Mouse (Mus musculus): ENCODE data around the gene Cdkl1. TPM values are rescaled to one million over a fixed set of nuclear protein-coding genes. Genes with fewer than 3 reads are reported as not detected.

Cdkl1 gene
- polyA plus RNA-seq, 1 experiment, result 99.0 TPM

DNA sequence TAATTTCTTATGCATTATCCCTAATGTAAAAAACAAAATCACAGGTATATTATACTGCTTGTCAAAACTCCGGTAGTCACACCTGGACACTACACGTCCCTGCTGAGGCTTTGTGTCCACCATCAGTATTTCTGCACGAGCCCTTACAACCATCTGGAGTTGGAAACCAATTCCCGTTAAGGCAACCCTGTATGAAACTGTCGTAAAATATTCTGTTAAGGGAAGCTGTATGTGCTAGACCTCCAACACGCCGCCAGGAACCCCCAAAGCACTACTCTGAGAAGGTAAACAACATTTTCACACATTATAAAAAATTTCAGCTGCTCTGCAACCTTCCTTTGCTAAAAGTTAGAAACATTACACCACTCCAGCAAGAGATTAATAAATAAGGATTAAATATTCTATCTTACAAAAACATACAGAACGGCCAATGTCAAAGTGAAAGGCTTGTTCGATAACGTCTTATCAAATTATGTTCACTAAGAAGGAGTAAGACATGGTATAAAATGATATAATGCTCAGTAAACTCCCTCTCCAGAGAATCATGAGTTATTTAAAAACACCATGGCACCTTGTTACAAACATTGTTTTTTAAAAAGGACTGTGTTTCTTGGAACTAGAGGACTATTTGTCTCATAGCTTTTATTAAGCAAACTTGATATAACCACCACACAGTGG is 13.5 kb upstream of the Cdkl1 start:
- Histone ChIP-seq H3K36me3 (ENCODE audit: control insufficient read depth, insufficient read depth, low read length) (peaks cover 4% of the 10 kb centered on the region), H3K4me3 (ENCODE audit: insufficient read depth, low read depth, low read length) (no peak overlapping the region), H3K27ac (ENCODE audit: insufficient read depth, low read depth, low read length) (no peak overlapping the region), H3K27me3 (replicated peaks; ENCODE audit: control insufficient read depth, insufficient read depth, low read length) (no peaks in the 10 kb centered on the region), H3K4me1 (ENCODE audit: control insufficient read depth, insufficient read depth, low read length) (peaks cover 7% of the 10 kb centered on the region; the same call in 1 of the 2 replicates)
- TF ChIP-seq POLR2A (IDR thresholded peaks at IDR 0.05; ENCODE audit: low read depth, low read length) (no peak), CTCF (conservative IDR thresholded peaks at IDR 0.05; ENCODE audit: insufficient read depth, insufficient read length, low read depth, low read length) (no peak)
- no peak for DNase-seq
- 91% methylated on average over 10 of the region's 10 CpGs for WGBS

- H3K4me1 ChIP-seq (ENCODE audit: control insufficient read depth, insufficient read depth, low read length), result peaks cover 6% of the 10 kb centered on the region; the same call in 1 of the 2 replicates
- WGBS, result 83% methylated on average over 6 of the region's 6 CpGs
- no peaks in the 10 kb centered on the region for H3K27me3 ChIP-seq (replicated peaks; ENCODE audit: control insufficient read depth, insufficient read depth, low read length)
- H3K4me3 ChIP-seq (ENCODE audit: insufficient read depth, low read depth, low read length), result no peak overlapping the region
- no peak overlapping the region for H3K27ac ChIP-seq (ENCODE audit: insufficient read depth, low read depth, low read length)
- H3K36me3 ChIP-seq (ENCODE audit: control insufficient read depth, insufficient read depth, low read length), result peaks cover 4% of the 10 kb centered on the region; the same call in 1 of the 2 replicates
- DNase-seq, result no peak
- TF ChIP-seq CTCF (conservative IDR thresholded peaks at IDR 0.05; ENCODE audit: insufficient read depth, insufficient read length, low read depth, low read length), result no peak
- no peak for TF ChIP-seq POLR2A (IDR thresholded peaks at IDR 0.05; ENCODE audit: low read depth, low read length)
These were observed 12.1 kb upstream of the Cdkl1 start for GRCm38 (mm10) chr12:69803196-69803595.

DNA sequence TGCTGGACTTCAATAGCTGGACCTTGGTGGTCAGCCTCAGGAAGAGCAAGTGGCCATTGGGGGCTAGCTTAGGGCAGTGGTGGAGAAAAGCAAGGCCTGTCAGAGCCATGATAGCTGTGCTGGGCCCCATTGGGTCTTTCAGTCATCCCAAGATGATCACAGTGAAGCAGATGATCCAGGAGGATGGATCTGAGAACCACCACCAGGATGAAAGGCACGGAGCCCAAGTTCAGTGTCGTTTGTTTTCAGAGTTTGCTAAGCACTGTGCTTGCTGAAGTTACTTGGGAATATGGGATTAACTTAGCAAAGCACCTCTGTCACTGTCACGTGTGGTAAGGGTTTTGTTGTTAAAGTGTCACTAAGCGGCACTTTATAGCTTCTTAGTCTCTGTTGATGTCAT is 9.5 kb upstream of the Cdkl1 start:
- DNase-seq, result no peak
- Histone ChIP-seq H3K27ac (ENCODE audit: insufficient read depth, low read depth, low read length) (no peak overlapping the region), H3K4me3 (ENCODE audit: insufficient read depth, low read depth, low read length) (no peak overlapping the region), H3K27me3 (replicated peaks; ENCODE audit: control insufficient read depth, insufficient read depth, low read length) (no peaks in the 10 kb centered on the region), H3K36me3 (ENCODE audit: control insufficient read depth, insufficient read depth, low read length) (peaks cover 4% of the 10 kb centered on the region; the same call in 1 of the 2 replicates), H3K4me1 (ENCODE audit: control insufficient read depth, insufficient read depth, low read length) (peaks cover 15% of the 10 kb centered on the region)
- 78% methylated on average over 4 of the region's 4 CpGs for WGBS
- TF ChIP-seq CTCF (conservative IDR thresholded peaks at IDR 0.05; ENCODE audit: insufficient read depth, insufficient read length, low read depth, low read length) (no peak), POLR2A (IDR thresholded peaks at IDR 0.05; ENCODE audit: low read depth, low read length) (no peak)

DNA sequence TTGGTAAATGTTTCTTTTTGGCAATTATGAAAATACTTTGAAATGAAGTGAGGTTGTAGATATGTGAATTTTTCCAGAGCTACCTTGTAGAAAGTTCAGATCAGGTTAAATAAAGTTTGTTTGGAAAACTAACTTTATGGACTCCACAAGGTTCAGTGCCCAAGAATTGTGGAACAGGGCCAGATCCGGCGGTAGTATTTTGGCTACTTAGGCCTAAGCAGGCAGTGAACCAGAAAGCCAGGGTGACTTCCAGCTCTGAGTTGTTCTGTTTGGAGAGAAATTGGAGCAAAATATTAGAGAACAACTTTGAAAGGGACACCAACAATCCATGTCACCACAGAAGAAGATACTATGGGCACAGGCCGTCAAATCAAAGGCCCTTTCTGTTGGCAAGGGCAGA is 5.2 kb upstream of the Cdkl1 start:
- 30% methylated on average over 3 of the region's 3 CpGs for WGBS
- H3K36me3 ChIP-seq (ENCODE audit: control insufficient read depth, insufficient read depth, low read length), result no peaks in the 10 kb centered on the region
- no peak overlapping the region for H3K4me3 ChIP-seq (ENCODE audit: insufficient read depth, low read depth, low read length)
- peaks cover 20% of the 10 kb centered on the region for H3K4me1 ChIP-seq (ENCODE audit: control insufficient read depth, insufficient read depth, low read length)
- H3K27me3 ChIP-seq (replicated peaks; ENCODE audit: control insufficient read depth, insufficient read depth, low read length), result no peaks in the 10 kb centered on the region
- DNase-seq, result peak; percentile 94
- TF ChIP-seq POLR2A (IDR thresholded peaks at IDR 0.05; ENCODE audit: low read depth, low read length) (no peak), CTCF (conservative IDR thresholded peaks at IDR 0.05; ENCODE audit: insufficient read depth, insufficient read length, low read depth, low read length) (no peak)
- H3K27ac ChIP-seq (ENCODE audit: insufficient read depth, low read depth, low read length), result peak overlapping the region; percentile 92

GRCm38 (mm10) chr12:69789766-69790529 is 1.1 kb downstream of the Cdkl1 start:
- no peaks in the 10 kb centered on the region for H3K36me3 ChIP-seq (ENCODE audit: control insufficient read depth, insufficient read depth, low read length)
- 24% methylated on average over 27 of the region's 27 CpGs for WGBS
- H3K27ac ChIP-seq (ENCODE audit: insufficient read depth, low read depth, low read length), result peak overlapping the region; percentile 99
- TF ChIP-seq CTCF (conservative IDR thresholded peaks at IDR 0.05; ENCODE audit: insufficient read depth, insufficient read length, low read depth, low read length), result no peak
- no peak for TF ChIP-seq POLR2A (IDR thresholded peaks at IDR 0.05; ENCODE audit: low read depth, low read length)
- DNase-seq, result peak; percentile 74
- H3K4me3 ChIP-seq (ENCODE audit: insufficient read depth, low read depth, low read length), result peak overlapping the region; percentile 52
- H3K27me3 ChIP-seq (replicated peaks; ENCODE audit: control insufficient read depth, insufficient read depth, low read length), result no peaks in the 10 kb centered on the region
- H3K4me1 ChIP-seq (ENCODE audit: control insufficient read depth, insufficient read depth, low read length), result peaks cover 2% of the 10 kb centered on the region; the same call in 1 of the 2 replicates

- no peak for DNase-seq
- Histone ChIP-seq H3K27ac (ENCODE audit: insufficient read depth, low read depth, low read length) (peak overlapping the region; percentile 98), H3K36me3 (ENCODE audit: control insufficient read depth, insufficient read depth, low read length) (no peaks in the 10 kb centered on the region; the same call in 1 of the 2 replicates), H3K27me3 (replicated peaks; ENCODE audit: control insufficient read depth, insufficient read depth, low read length) (no peaks in the 10 kb centered on the region), H3K4me3 (ENCODE audit: insufficient read depth, low read depth, low read length) (peak overlapping the region; percentile 59), H3K4me1 (ENCODE audit: control insufficient read depth, insufficient read depth, low read length) (peaks cover 9% of the 10 kb centered on the region; the same call in 1 of the 2 replicates)
- TF ChIP-seq POLR2A (IDR thresholded peaks at IDR 0.05; ENCODE audit: low read depth, low read length) (no peak), CTCF (conservative IDR thresholded peaks at IDR 0.05; ENCODE audit: insufficient read depth, insufficient read length, low read depth, low read length) (no peak)
- WGBS, result 40% methylated on average over 5 of the region's 5 CpGs
These were observed 2.7 kb downstream of the Cdkl1 start for GRCm38 (mm10) chr12:69788380-69788779.

DNA sequence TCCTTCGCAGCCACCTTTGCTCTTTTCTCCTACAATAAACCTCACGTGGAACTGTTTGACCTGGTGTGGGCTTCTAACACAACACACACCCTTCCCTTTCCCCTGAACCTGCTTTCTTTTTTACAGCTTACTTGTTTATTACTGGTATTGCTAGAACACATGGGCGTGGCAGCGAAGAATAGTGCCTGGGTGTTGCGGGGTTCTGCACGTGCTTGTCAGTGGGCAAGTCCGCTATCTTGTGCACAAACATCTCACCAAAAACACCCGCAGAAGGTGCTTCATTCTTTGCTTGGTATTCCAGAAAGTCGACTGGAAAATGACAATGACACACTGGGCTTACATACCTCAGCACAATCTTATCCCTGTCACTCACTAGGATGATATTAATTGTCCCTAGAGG is 5.6 kb downstream of the Cdkl1 start:
- H3K27ac ChIP-seq (ENCODE audit: insufficient read depth, low read depth, low read length), result peak overlapping the region; percentile 64
- WGBS, result 66% methylated on average over 9 of the region's 9 CpGs

More for the DNA sequence above, 5.6 kb downstream of the Cdkl1 start:
- no peak for DNase-seq
- Histone ChIP-seq H3K4me3 (ENCODE audit: insufficient read depth, low read depth, low read length) (no peak overlapping the region), H3K27me3 (replicated peaks; ENCODE audit: control insufficient read depth, insufficient read depth, low read length) (no peaks in the 10 kb centered on the region), H3K4me1 (ENCODE audit: control insufficient read depth, insufficient read depth, low read length) (peaks cover 25% of the 10 kb centered on the region; the same call in 1 of the 2 replicates), H3K36me3 (ENCODE audit: control insufficient read depth, insufficient read depth, low read length) (no peaks in the 10 kb centered on the region; the same call in 1 of the 2 replicates)
- TF ChIP-seq CTCF (conservative IDR thresholded peaks at IDR 0.05; ENCODE audit: insufficient read depth, insufficient read length, low read depth, low read length) (no peak), POLR2A (IDR thresholded peaks at IDR 0.05; ENCODE audit: low read depth, low read length) (no peak)
